Mouse (Mus musculus) midbrain, embryonic 16.5 days (tissue): ENCODE measurements around the gene Zfp202. TPM values are rescaled to one million over a fixed set of nuclear protein-coding genes. Genes with fewer than 3 reads are reported as not detected.
A peak's percentile ranks its signal among the peaks of the same experiment; 100 is the strongest.

ENCODE experiments used
- ATAC-seq: fragments of 200-750 bp; cut with Nextera tagmentation; 2 replicates; pipeline ENCODE4 v1.8.0; 2017; ENCODE audit warnings: moderate TSS enrichment
- H3K27ac ChIP-seq: fragments of 300-500 bp; sonication (generic); 2 replicates; pipeline ENCODE4 v1.5.1; 2014; ENCODE audit warnings: mild to moderate bottlenecking, low read length, mixed read lengths
- H3K27me3 ChIP-seq: fragments of 300-500 bp; sonication (generic); 2 replicates; pipeline ENCODE4 v1.6.1; 2014; ENCODE audit warnings: low read depth, low read length, mixed read lengths; ENCODE audit not compliant: control insufficient read depth, insufficient read depth
- H3K36me3 ChIP-seq: fragments of 300-500 bp; sonication (generic); 2 replicates; pipeline ENCODE4 v1.6.1; 2014; ENCODE audit warnings: mild to moderate bottlenecking, low read length, moderate library complexity, mixed read lengths; ENCODE audit not compliant: control insufficient read depth, insufficient read depth
- H3K4me1 ChIP-seq: fragments of 300-500 bp; sonication (generic); 2 replicates; pipeline ENCODE4 v1.6.1; 2014; ENCODE audit warnings: mild to moderate bottlenecking, low read length, mixed read lengths; ENCODE audit not compliant: control insufficient read depth, insufficient read depth
- H3K4me2 ChIP-seq: fragments of 300-500 bp; sonication (generic); 2 replicates; pipeline ENCODE4 v1.6.1; 2014; ENCODE audit warnings: mild to moderate bottlenecking, low read length, mixed read lengths
- H3K4me3 ChIP-seq: fragments of 300-500 bp; sonication (generic); 2 replicates; pipeline ENCODE4 v1.5.1; 2014; ENCODE audit warnings: low read depth, mild to moderate bottlenecking, low read length, moderate library complexity, mixed read lengths
- H3K9ac ChIP-seq: fragments of 300-500 bp; sonication (generic); 2 replicates; pipeline ENCODE4 v1.6.1; 2014; ENCODE audit warnings: low read depth, low read length, mixed read lengths
- H3K9me3 ChIP-seq: fragments of 300-500 bp; sonication (generic); replicated peaks from 2 replicates; pipeline ENCODE4 v1.6.1; 2014; ENCODE audit warnings: mild to moderate bottlenecking, low read length, mixed read lengths; ENCODE audit not compliant: control insufficient read depth, poor library complexity, severe bottlenecking
- WGBS: fragments of 180-500 bp; shearing (Covaris S2); extraction: QIAGEN DNeasy Blood & Tissue Kit; methylation state at CpG from one replicate; pipeline ENCODE4 v1.1.7; 2014; 5-methylcytosine and 5-hydroxymethylcytosine counted together
- polyA plus RNA-seq: library from polyadenylated mRNA; unstranded; fragments of >200 nt; fragmentation: Nextera tagmentation; extraction: Ambion mirVana; gene quantifications from 2 replicates; pipeline ENCODE4 v1.2.1, GENCODE M21; 2015

Gene Zfp202
- polyA plus RNA-seq, 1 experiment from 2014 or later, result 13.1 TPM

DNA sequence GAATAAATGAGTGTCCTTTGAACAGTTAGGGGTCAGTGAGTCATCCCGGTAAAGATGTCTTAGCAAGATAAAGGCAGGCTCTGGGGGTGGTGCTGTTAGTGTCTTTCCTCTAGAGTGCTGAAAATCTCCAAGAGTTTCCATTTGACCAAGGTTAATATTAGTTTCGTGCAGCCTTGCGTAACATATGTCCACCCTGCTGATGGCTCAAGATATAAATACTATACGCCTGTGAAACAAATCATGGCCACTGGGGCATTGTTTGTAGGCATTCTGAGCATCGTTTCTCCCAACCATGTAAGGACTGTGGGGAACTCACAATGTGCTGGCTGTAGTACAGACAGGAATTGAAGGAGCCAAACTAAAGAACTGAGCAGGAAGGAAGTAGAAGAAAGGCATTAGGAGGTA, 14.4 kb downstream of the Zfp202 start:
- no peak overlapping the region for H3K4me2 ChIP-seq
- no peak overlapping the region for H3K4me3 ChIP-seq
- peaks cover 42% of the 10 kb centered on the region for H3K36me3 ChIP-seq
- WGBS, result 82% methylated on average over 5 of the region's 5 CpGs
- no peaks in the 10 kb centered on the region for H3K4me1 ChIP-seq
- H3K27ac ChIP-seq, result no peak overlapping the region
- no peak for ATAC-seq
- no peaks in the 10 kb centered on the region for H3K9me3 ChIP-seq
- H3K9ac ChIP-seq, result no peak overlapping the region
- no peaks in the 10 kb centered on the region for H3K27me3 ChIP-seq

DNA sequence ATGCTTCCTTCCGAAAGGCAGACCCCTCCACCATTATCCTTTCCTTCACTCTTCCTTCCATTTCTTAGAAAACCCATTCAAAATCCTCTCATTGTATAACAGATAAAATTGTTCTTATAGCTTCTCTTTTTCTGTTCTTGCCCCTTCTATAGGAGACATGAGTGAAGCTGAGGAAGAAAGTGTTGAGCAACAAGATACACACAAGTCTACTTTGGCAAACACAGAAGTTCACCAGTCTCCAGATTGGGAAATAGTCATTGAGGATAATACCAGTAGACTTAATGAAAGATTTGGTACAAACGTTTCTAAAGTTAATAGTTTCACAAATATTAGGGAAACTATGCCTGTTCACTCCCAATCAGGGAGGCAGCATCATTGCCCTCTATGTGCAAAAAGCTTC, 18.6 kb downstream of the Zfp202 start:
- Histone ChIP-seq H3K9ac (no peak overlapping the region), H3K36me3 (peaks cover 55% of the 10 kb centered on the region), H3K27me3 (no peaks in the 10 kb centered on the region), H3K4me3 (no peak overlapping the region), H3K4me2 (no peak overlapping the region), H3K4me1 (no peaks in the 10 kb centered on the region), H3K9me3 (no peaks in the 10 kb centered on the region), H3K27ac (no peak overlapping the region)
- 95% methylated on average over 2 of the region's 2 CpGs for WGBS
- no peak for ATAC-seq

- Histone ChIP-seq H3K4me1 (no peaks in the 10 kb centered on the region), H3K9me3 (no peaks in the 10 kb centered on the region), H3K27me3 (no peaks in the 10 kb centered on the region), H3K27ac (no peak overlapping the region), H3K4me3 (no peak overlapping the region), H3K36me3 (peaks cover 39% of the 10 kb centered on the region), H3K4me2 (no peak overlapping the region), H3K9ac (no peak overlapping the region)
- WGBS, result 95% methylated on average over 5 of the region's 5 CpGs
- no peak for ATAC-seq
These were observed 21.9 kb downstream of the Zfp202 start for GRCm38 (mm10) chr9:40214058-40214457.

DNA sequence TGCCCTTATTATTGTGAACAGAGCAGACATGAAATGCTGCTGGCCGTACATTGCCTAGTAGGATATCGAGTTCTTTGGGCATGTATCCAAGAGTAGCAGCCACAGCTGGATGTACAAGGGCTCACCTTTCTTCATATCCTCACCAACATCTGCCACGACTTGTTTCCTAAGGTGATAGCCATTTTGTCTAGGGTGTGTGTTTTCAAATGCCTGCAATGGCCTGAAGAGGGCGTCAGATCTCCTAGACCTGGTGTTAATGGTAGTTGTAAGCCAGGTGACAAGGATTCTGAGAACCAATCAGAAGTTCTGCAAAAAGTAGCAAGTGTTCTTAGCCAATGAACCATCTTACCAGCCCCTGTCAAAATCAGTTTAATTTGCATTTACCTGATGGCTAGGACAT, 24.5 kb downstream of the Zfp202 start:
- 82% methylated on average over 4 of the region's 4 CpGs for WGBS
- no peak for ATAC-seq
- Histone ChIP-seq H3K9ac (no peak overlapping the region), H3K4me3 (no peak overlapping the region), H3K4me2 (no peak overlapping the region), H3K27me3 (no peaks in the 10 kb centered on the region), H3K4me1 (no peaks in the 10 kb centered on the region), H3K27ac (no peak overlapping the region), H3K36me3 (peaks cover 14% of the 10 kb centered on the region), H3K9me3 (no peaks in the 10 kb centered on the region)

DNA sequence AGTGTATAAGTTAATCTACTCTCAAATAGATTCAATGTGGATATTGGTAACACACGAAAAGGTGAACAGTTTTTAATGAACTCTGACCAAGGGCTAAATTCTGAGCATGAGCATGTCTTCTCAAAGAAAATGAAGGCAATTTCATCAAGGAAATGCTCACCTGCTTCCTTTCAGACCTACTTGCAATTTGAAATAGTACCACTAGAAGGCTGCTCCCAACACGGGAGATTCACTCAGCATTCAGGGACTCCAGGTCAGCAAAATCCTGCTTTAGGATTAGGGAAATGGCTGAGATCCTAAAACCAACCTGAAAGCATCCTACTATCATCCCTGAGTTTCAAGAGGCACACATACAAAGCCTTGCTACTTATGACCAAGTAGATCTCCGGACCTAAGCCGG, 32.2 kb downstream of the Zfp202 start:
- no peak for ATAC-seq
- Histone ChIP-seq H3K4me3 (no peak overlapping the region), H3K27me3 (no peaks in the 10 kb centered on the region)

DNA sequence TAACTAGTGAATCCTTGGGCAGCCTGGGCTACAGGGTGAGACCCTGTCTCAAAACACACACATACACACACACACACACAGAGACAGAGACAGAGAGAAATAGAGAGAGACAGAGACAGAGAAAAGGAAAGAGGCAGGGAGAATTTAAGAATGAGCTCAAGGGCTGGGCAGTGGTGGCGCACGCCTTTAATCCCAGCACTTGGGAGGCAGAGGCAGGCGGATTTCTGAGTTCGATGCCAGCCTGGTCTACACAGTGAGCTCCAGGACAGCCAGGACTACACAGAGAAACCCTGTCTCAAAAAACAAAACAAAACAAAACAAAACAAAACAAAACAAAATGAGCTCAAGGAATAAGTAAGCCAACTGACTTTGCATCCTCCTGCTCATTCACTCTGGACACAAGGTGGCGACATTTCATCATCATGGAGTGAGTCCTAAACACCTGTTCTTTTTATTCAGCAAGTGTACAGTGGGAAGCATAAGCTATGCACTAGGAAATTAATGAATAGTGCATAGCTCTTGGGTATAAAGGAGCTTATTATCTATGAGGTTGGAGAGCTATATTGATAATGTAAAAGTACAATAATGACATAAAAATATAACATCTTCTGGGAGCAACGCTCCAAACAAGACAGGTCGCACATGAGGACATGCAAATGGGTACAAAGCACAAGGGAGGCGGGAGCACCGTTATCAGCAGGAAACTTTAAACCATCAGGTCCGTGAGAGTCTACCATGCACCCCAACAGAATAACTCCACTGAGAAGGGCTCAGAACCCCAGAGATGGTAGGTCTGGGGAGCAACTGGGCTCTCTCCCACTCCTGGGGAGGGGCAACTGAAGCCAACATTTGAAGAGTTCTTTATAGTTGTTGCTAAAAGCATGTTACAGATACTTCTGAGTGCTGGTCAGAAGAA, 36.0 kb downstream of the Zfp202 start:
- Histone ChIP-seq H3K27ac (no peak overlapping the region), H3K4me2 (no peak overlapping the region), H3K4me1 (no peaks in the 10 kb centered on the region), H3K36me3 (no peaks in the 10 kb centered on the region), H3K27me3 (no peaks in the 10 kb centered on the region), H3K9me3 (no peaks in the 10 kb centered on the region; the same call in 1 of the 2 replicates), H3K9ac (no peak overlapping the region), H3K4me3 (no peak overlapping the region)
- 63% methylated on average over 10 of the region's 10 CpGs for WGBS
- ATAC-seq, result peak; percentile 90

More for the DNA sequence above, 32.2 kb downstream of the Zfp202 start:
- no peaks in the 10 kb centered on the region for H3K36me3 ChIP-seq
- no peak overlapping the region for H3K9ac ChIP-seq
- WGBS, result 69% methylated on average over 4 of the region's 4 CpGs
- no peaks in the 10 kb centered on the region for H3K4me1 ChIP-seq
- no peak overlapping the region for H3K27ac ChIP-seq
- no peaks in the 10 kb centered on the region for H3K9me3 ChIP-seq
- no peak overlapping the region for H3K4me2 ChIP-seq

GRCm38 (mm10) chr9:40228804-40229331, 36.8 kb downstream of the Zfp202 start:
- Histone ChIP-seq H3K4me2 (no peak overlapping the region), H3K4me3 (no peak overlapping the region), H3K27me3 (no peaks in the 10 kb centered on the region), H3K4me1 (no peaks in the 10 kb centered on the region), H3K36me3 (no peaks in the 10 kb centered on the region), H3K9me3 (no peaks in the 10 kb centered on the region; the same call in 1 of the 2 replicates), H3K9ac (no peak overlapping the region), H3K27ac (no peak overlapping the region)
- no peak; the same call in 1 of the 2 replicates for ATAC-seq
- WGBS, result 28% methylated on average over 6 of the region's 6 CpGs

DNA sequence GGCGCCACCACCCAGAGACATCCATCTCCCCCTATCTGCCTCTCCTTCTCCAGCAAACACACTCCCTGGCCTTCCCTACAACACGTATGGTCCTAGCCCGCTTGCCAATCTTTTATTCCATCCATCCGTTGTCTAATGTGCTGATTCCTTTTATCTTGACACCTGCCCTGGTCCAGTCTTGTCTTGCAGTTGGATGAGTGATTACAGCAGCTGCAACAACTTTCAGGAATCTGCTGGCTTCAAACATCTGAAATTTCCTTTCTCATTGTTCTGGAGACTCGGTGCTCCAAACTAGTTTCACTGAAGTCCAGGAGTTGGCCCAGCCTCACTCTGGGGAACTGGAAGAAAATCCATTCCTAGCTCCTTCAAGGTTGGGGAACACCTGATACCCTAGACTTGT, 37.4 kb downstream of the Zfp202 start:
- Histone ChIP-seq H3K27ac (no peak overlapping the region), H3K4me2 (no peak overlapping the region), H3K36me3 (no peaks in the 10 kb centered on the region), H3K9me3 (no peaks in the 10 kb centered on the region; the same call in 1 of the 2 replicates), H3K27me3 (no peaks in the 10 kb centered on the region), H3K9ac (no peak overlapping the region), H3K4me3 (no peak overlapping the region), H3K4me1 (no peaks in the 10 kb centered on the region)
- 49% methylated on average over 5 of the region's 5 CpGs for WGBS
- no peak for ATAC-seq

GRCm38 (mm10) chr9:40231019-40231418, 38.9 kb downstream of the Zfp202 start:
- no peaks in the 10 kb centered on the region for H3K27me3 ChIP-seq
- H3K27ac ChIP-seq, result no peak overlapping the region
- no peak overlapping the region for H3K4me2 ChIP-seq
- H3K9ac ChIP-seq, result no peak overlapping the region
- WGBS, result 85% methylated on average over 3 of the region's 3 CpGs
- no peaks in the 10 kb centered on the region for H3K36me3 ChIP-seq
- no peak for ATAC-seq
- no peak overlapping the region for H3K4me3 ChIP-seq
- H3K9me3 ChIP-seq, result no peaks in the 10 kb centered on the region; the same call in 1 of the 2 replicates
- H3K4me1 ChIP-seq, result no peaks in the 10 kb centered on the region
